Mouse (Mus musculus) thymus, adult 18-20 months (tissue): Measurements from ENCODE around the gene Srsf4.
A peak's percentile ranks its signal among the peaks of the same experiment; 100 is the strongest.

Source experiments
- DNase-seq, 2 experiments: peaks; one replicate each; pipeline ENCODE4 v3.0.0; 2022; ENCODE audit warnings: mixed read lengths in 2 of 2

Srsf4 gene

GRCm38 (mm10) chr4:131916425-131916824 lies 43.0 kb downstream of the Srsf4 start:
- peak; percentile 49 to 55 for DNase-seq

GRCm38 (mm10) chr4:131917010-131917555 lies 43.7 kb downstream of the Srsf4 start:
- no peak for DNase-seq

GRCm38 (mm10) chr4:131918026-131918533 lies 44.7 kb downstream of the Srsf4 start:
- DNase-seq, result no peak

- DNase-seq, result no peak
Observed at GRCm38 (mm10) chr4:131918711-131919500, 45.5 kb downstream of the Srsf4 start.

- no peak for DNase-seq
Observed at GRCm38 (mm10) chr4:131919506-131920140, 46.2 kb downstream of the Srsf4 start.

- no peak for DNase-seq
Observed at GRCm38 (mm10) chr4:131920141-131920594, 46.8 kb downstream of the Srsf4 start.

GRCm38 (mm10) chr4:131920595-131921351 lies 47.4 kb downstream of the Srsf4 start:
- no peak for DNase-seq

GRCm38 (mm10) chr4:131921461-131922346 lies 48.3 kb downstream of the Srsf4 start, which contains the start of gene Tmem200b:
TSS of gene Tmem200b (plus strand) at chr4:131921771.
- DNase-seq, result no peak

- no peak for DNase-seq
Observed at GRCm38 (mm10) chr4:131922404-131922803, 49.0 kb downstream of the Srsf4 start.

- no peak for DNase-seq
Observed at GRCm38 (mm10) chr4:131924096-131924810, 50.8 kb downstream of the Srsf4 start.

GRCm38 (mm10) chr4:131929146-131929545 lies 55.7 kb downstream of the Srsf4 start:
- DNase-seq, result no peak

- DNase-seq, result no peak
Observed at GRCm38 (mm10) chr4:131939459-131939858, 66.0 kb downstream of the Srsf4 start.

GRCm38 (mm10) chr4:131940846-131941245 lies 67.4 kb downstream of the Srsf4 start:
- DNase-seq, result no peak

- no peak for DNase-seq
Observed at GRCm38 (mm10) chr4:131947848-131948247, 74.4 kb downstream of the Srsf4 start.

- DNase-seq, result no peak
Observed at GRCm38 (mm10) chr4:131949903-131950302, 76.5 kb downstream of the Srsf4 start.

GRCm38 (mm10) chr4:131950657-131951056 lies 77.2 kb downstream of the Srsf4 start:
- no peak for DNase-seq
